ENCODE assay signal across 12 mouse cellular contexts in genomic region chr13:5866532-5866931, GRCm38 (mm10). TPM values are rescaled to one million over a fixed set of nuclear protein-coding genes. Genes with fewer than 3 reads are reported as not detected.
DNase-seq lines count a peak whose midpoint lies in the region; ATAC-seq and TF ChIP-seq lines count a peak whose summit lies in the region.
"Had no signal": no experiment of that assay in that cellular context is flagged by ENCODE, and none has a peak within 500 bp of the region (broad histone marks: within the 10 kb centered on the region; RNA-seq: fewer than 3 reads in every experiment).

No protein-coding gene starts in this region.

- intact Hi-C loops in heart, postnatal 14 days (cut with DNase I) = no loop called here

- peak; percentile 17 for DNase-seq in CD4-positive, CD25-positive, alpha-beta regulatory T cell, adult 2 months (ENCODE audit: low read depth, low spot score)
- DNase-seq in heart, postnatal 0 days (ENCODE audit: low spot score) = no peak
- DNase-seq in heart, postnatal 14 days = no peak
- DNase-seq in neural tube, embryonic 10.5 days (ENCODE audit: extremely low spot score, low spot score) = no peak
- no peak for DNase-seq in stomach, postnatal 0 days (ENCODE audit: low spot score)
- DNase-seq in thymus, postnatal 36 days = no peak
- DNase-seq: cerebellum, postnatal 14 days; kidney, adult 9 months had no signal

- no peak for TF ChIP-seq CTCF in heart, postnatal 0 days (IDR thresholded peaks at IDR 0.05; ENCODE audit: low read depth)
- no peak for TF ChIP-seq CTCF in stomach, postnatal 0 days (IDR thresholded peaks at IDR 0.05; ENCODE audit: low read depth)

- H3K27ac ChIP-seq in heart, postnatal 0 days (ENCODE audit: low read depth) = no peak overlapping the region
- no peak overlapping the region for H3K27ac ChIP-seq in neural tube, embryonic 13.5 days (replicated peaks)
- H3K27ac ChIP-seq in stomach, postnatal 0 days (replicated peaks) = peak overlapping the region; percentile 66
- H3K27ac ChIP-seq: lung, embryonic 15.5 days; midbrain, embryonic 12.5 days had no signal

- peaks cover 51% of the 10 kb centered on the region for H3K36me3 ChIP-seq in heart, postnatal 0 days (replicated peaks; ENCODE audit: control insufficient read depth, insufficient read depth, low read length)
- H3K36me3 ChIP-seq in neural tube, embryonic 13.5 days = peaks cover 42% of the 10 kb centered on the region
- H3K36me3 ChIP-seq in stomach, postnatal 0 days (ENCODE audit: control insufficient read depth, insufficient read depth, low read length) = peaks cover 33% of the 10 kb centered on the region

- H3K9ac ChIP-seq in heart, postnatal 0 days (replicated peaks; ENCODE audit: low read depth, low read length) = no peak overlapping the region
- H3K9ac ChIP-seq in neural tube, embryonic 13.5 days = no peak overlapping the region
- H3K9ac ChIP-seq in stomach, postnatal 0 days (ENCODE audit: low read length) = no peak overlapping the region
- H3K9ac ChIP-seq: lung, embryonic 15.5 days; midbrain, embryonic 12.5 days had no signal

- 71% methylated on average over 5 of the region's 5 CpGs for WGBS in heart, postnatal 0 days
- WGBS in neural tube, embryonic 13.5 days = 89% methylated on average over 5 of the region's 5 CpGs
- 84% methylated on average over 5 of the region's 5 CpGs for WGBS in stomach, postnatal 0 days

- no peak for TF ChIP-seq EP300 in heart, postnatal 0 days (IDR thresholded peaks at IDR 0.05; ENCODE audit: low read depth)
- TF ChIP-seq EP300 in stomach, postnatal 0 days (optimal IDR thresholded peaks at IDR 0.05) = no peak

- peak overlapping the region; percentile 75; the same call in 1 of the 2 replicates for H3K4me2 ChIP-seq in heart, postnatal 0 days (ENCODE audit: low read depth, low read length)
- peak overlapping the region; percentile 69 for H3K4me2 ChIP-seq in neural tube, embryonic 13.5 days
- peak overlapping the region; percentile 61; the same call in 1 of the 2 replicates for H3K4me2 ChIP-seq in stomach, postnatal 0 days (replicated peaks; ENCODE audit: low read depth)
- H3K4me2 ChIP-seq: lung, embryonic 15.5 days; midbrain, embryonic 12.5 days had no signal

- H3K4me3 ChIP-seq in heart, postnatal 0 days (ENCODE audit: low read depth, low read length) = no peak overlapping the region
- H3K4me3 ChIP-seq in neural tube, embryonic 13.5 days = peak overlapping the region; percentile 6; the same call in 1 of the 2 replicates
- H3K4me3 ChIP-seq in stomach, postnatal 0 days (ENCODE audit: low read depth, low read length) = no peak overlapping the region; the same call in 1 of the 2 replicates
- H3K4me3 ChIP-seq: lung, embryonic 15.5 days; midbrain, embryonic 12.5 days had no signal

- no peak for ATAC-seq in CD4-positive, CD25-positive, alpha-beta regulatory T cell, adult 4 months
- ATAC-seq in heart, postnatal 0 days (ENCODE audit: insufficient read depth, low read depth) = no peak
- ATAC-seq in neural tube, embryonic 13.5 days (ENCODE audit: low read depth) = no peak
- no peak for ATAC-seq in stomach, postnatal 0 days (ENCODE audit: low FRiP score, low TSS enrichment)

- H3K4me1 ChIP-seq in heart, postnatal 0 days (ENCODE audit: control insufficient read depth, insufficient read depth) = peaks cover 29% of the 10 kb centered on the region
- peaks cover 36% of the 10 kb centered on the region for H3K4me1 ChIP-seq in neural tube, embryonic 13.5 days (replicated peaks)
- H3K4me1 ChIP-seq in stomach, postnatal 0 days (replicated peaks; ENCODE audit: control insufficient read depth, insufficient read depth) = peaks cover 3% of the 10 kb centered on the region; the same call in 1 of the 2 replicates

- H3K9me3 ChIP-seq in heart, postnatal 0 days (replicated peaks; ENCODE audit: control insufficient read depth, low read length) = no peaks in the 10 kb centered on the region
- no peaks in the 10 kb centered on the region for H3K9me3 ChIP-seq in neural tube, embryonic 13.5 days
- H3K9me3 ChIP-seq in stomach, postnatal 0 days (ENCODE audit: control insufficient read depth, low read length) = no peaks in the 10 kb centered on the region
- H3K9me3 ChIP-seq: lung, embryonic 15.5 days; midbrain, embryonic 12.5 days had no signal

- 0 out of 2 replicates have a peak, but pooled peaks cover 3% of the 10 kb centered on the region for H3K27me3 ChIP-seq in heart, postnatal 0 days (ENCODE audit: control insufficient read depth, insufficient read depth, low read length)
- H3K27me3 ChIP-seq in neural tube, embryonic 13.5 days = no peaks in the 10 kb centered on the region
- no peaks in the 10 kb centered on the region for H3K27me3 ChIP-seq in stomach, postnatal 0 days (ENCODE audit: control insufficient read depth, insufficient read depth, low read length)
- H3K27me3 ChIP-seq: lung, embryonic 15.5 days; midbrain, embryonic 12.5 days had no signal

RNA-seq across cellular contexts. Expression of gene Klf6, which starts 5.2 kb away (rescaled TPM):
- 100 to 1,000 TPM; 158 to 263 TPM for polyA plus RNA-seq in CD4-positive, CD25-positive, alpha-beta regulatory T cell, adult 4 months (2017; shearing (Covaris generic))
- 65.3 and 92.1 TPM in 2 replicates for total RNA-seq in heart, postnatal 0 days (2014; rRNA removed; ENCODE audit: low replicate concordance)
- polyA plus RNA-seq in heart, postnatal 0 days (2015; fragmentation: Nextera tagmentation; extraction: Ambion mirVana) = 54.6 and 59.6 TPM in 2 replicates
- 10 to 100 TPM; 76.8 to 80.6 TPM for total RNA-seq in heart, postnatal 14 days (2021)
- 70.8 and 71.2 TPM in 2 replicates for polyA plus RNA-seq in neural tube, embryonic 13.5 days (2015; fragmentation: Nextera tagmentation; extraction: Ambion mirVana)
- 116 and 127 TPM in 2 replicates for polyA plus RNA-seq in stomach, postnatal 0 days (2015; fragmentation: Nextera tagmentation; extraction: Ambion mirVana)
